Mouse (Mus musculus) spleen, adult 2 months (tissue): ENCODE results near the gene Gm12184. TPM values are rescaled to one million over a fixed set of nuclear protein-coding genes. Genes with fewer than 3 reads are reported as not detected.

Source experiments
- DNase-seq, 2 experiments: peaks; one replicate each; pipeline versions ENCODE4 v3.0.0 to v3.0.0-alpha.2; 2012 to 2021; ENCODE audit warnings: low spot score in 2 of 2, low read depth in 1 of 2
- H3K27ac ChIP-seq: fragments of 200-500 bp; 2 replicates; pipeline ENCODE4 v1.5.1; 2012; ENCODE audit warnings: low read length, inconsistent platforms; ENCODE audit not compliant: insufficient read depth
- H3K27me3 ChIP-seq: fragments of 200-500 bp; 2 replicates; pipeline ENCODE4 v1.6.1; 2012; ENCODE audit warnings: mild to moderate bottlenecking, moderate library complexity, low read length, inconsistent platforms; ENCODE audit not compliant: control insufficient read depth, insufficient read depth
- H3K36me3 ChIP-seq: fragments of 200-500 bp; 2 replicates; pipeline ENCODE4 v1.6.1; 2012; ENCODE audit warnings: mild to moderate bottlenecking, low read length, inconsistent platforms; ENCODE audit not compliant: control insufficient read depth, insufficient read depth
- H3K4me1 ChIP-seq: fragments of 200-500 bp; 2 replicates; pipeline ENCODE4 v1.6.1; 2011; ENCODE audit warnings: inconsistent platforms; ENCODE audit not compliant: control insufficient read depth, insufficient read depth, insufficient read length
- H3K4me3 ChIP-seq: fragments of 200-500 bp; 2 replicates; pipeline ENCODE4 v1.5.1; 2011; ENCODE audit warnings: mild to moderate bottlenecking, inconsistent platforms; ENCODE audit not compliant: insufficient read depth, insufficient read length; ENCODE audit errors: extremely low read depth
- CTCF ChIP-seq: fragments of 200-500 bp; IDR thresholded peaks from 2 replicates; pipeline ENCODE4 v1.5.1; 2011; ENCODE audit warnings: mild to moderate bottlenecking, inconsistent platforms; ENCODE audit not compliant: insufficient read depth, insufficient read length, insufficient replicate concordance; ENCODE audit errors: extremely low read depth
- POLR2A ChIP-seq: fragments of 200-500 bp; IDR thresholded peaks from 2 replicates; pipeline ENCODE4 v1.6.1; 2011; ENCODE audit warnings: low read depth, low read length, inconsistent platforms
- WGBS: fragments of 180-500 bp; shearing (Covaris S2); methylation state at CpG from one replicate; pipeline ENCODE4 v1.1.7; 2018; 5-methylcytosine and 5-hydroxymethylcytosine counted together
- polyA plus RNA-seq: library from polyadenylated mRNA; depleted of rRNA; stranded (reverse); fragments of >200 nt; gene quantifications from 2 replicates; pipeline ENCODE4 v1.2.3, GENCODE M21; 2012

Gm12184 gene
- polyA plus RNA-seq, 1 experiment: 3.9 TPM

DNA sequence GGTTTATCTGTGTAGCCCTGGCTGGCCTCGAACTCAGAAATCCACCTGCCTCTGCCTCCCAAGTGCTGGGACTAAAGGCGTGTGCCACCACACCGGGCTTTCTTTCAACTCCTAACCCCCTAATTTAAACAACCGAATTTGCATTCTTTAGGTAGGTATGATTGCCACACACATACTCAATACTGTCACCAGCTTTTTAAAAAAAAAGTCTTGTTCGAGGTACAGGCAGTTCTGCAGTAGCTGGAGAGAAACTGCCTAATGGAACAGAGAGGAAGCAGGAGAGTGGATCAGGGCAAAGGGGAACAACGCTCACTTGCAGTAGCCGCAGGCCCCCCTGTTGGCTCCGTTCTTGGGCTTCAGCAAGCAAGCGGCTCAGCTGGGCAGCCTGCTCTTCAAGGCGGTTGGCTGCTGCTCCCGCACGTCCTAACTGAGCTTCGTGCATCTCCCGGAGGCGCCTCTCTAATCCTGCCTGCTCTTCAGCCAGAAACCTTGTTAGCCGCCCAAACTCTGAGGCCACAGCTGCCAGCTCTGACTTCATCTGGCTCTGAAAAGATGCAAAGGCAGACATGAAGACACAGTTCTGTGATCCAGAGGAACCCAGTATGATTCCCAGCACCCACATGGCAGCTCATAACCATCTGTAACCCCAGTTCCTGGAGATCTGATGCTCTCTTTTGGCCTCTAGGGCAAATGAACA, 17.6 kb downstream of the Gm12184 start:
- peaks cover 58% of the 10 kb centered on the region for H3K36me3 ChIP-seq
- H3K27me3 ChIP-seq: no peaks in the 10 kb centered on the region
- WGBS: 84% methylated on average over 16 of the region's 16 CpGs

DNA sequence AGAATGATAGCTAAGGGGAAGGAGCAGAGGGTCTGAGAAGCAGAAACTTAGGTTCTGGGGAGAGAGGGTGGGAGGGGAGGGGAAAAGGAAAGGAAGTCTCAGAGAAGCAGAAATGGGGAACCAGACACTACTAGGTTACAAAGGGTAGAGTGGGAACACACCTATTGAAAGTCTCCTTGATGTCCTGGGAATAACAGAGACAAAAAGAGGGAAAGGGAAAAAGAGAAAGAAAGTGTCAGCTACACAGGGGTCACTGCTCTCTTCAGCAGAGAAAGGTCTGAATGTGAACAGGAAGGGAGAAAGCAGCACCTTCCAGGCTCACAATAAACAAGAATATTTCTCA, 18.2 kb downstream of the Gm12184 start:
- Histone ChIP-seq H3K27me3 (no peaks in the 10 kb centered on the region), H3K36me3 (peaks cover 62% of the 10 kb centered on the region), H3K4me1 (no peaks in the 10 kb centered on the region), H3K4me3 (no peak overlapping the region), H3K27ac (no peak overlapping the region)
- no peak for DNase-seq
- TF ChIP-seq CTCF: no peak
- no peak for TF ChIP-seq POLR2A

More for the DNA sequence above, 17.6 kb downstream of the Gm12184 start:
- 0 out of 2 replicates have a peak overlapping the region, but pooled peaks have one; percentile 9 for H3K27ac ChIP-seq
- H3K4me3 ChIP-seq: no peak overlapping the region
- H3K4me1 ChIP-seq: no peaks in the 10 kb centered on the region
- no peak for DNase-seq
- TF ChIP-seq CTCF (no peak), POLR2A (no peak)

DNA sequence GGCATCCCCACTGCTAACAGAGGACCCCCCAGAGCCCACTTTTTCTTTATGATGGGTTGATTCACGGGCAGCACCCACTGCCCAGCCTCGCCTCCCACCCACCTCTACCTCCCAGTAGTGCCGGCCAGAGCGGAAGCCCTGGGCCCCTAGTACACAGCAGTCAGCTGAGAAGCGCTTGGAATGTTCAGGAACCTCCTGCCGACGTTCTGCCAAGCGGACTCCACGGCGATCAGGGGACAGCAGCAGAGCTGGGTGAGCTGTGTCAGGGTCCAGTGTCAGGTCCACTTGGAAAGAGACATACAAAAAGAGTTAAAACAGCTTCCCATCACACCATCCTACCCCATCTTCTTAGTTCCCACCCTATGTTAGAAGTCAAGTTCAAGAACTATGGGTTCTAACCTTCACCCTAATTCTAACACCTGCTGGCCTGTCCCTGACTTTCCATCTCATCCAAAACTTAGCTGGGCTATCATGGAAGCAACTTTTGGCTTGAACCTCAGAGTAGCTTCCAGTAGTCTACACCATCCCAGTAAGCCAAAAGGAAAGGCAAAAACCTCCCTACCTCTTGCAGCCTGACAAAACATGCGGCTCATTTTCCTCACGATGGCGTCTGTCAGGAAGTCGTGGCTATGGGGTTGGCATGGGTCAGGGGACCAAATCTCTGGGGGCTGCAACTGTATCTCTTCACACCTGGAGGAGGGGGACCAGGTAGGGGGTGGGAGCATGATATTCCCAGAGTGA, 18.7 kb downstream of the Gm12184 start:
- DNase-seq: no peak
- Histone ChIP-seq H3K4me1 (no peaks in the 10 kb centered on the region), H3K36me3 (peaks cover 63% of the 10 kb centered on the region), H3K4me3 (no peak overlapping the region), H3K27ac (no peak overlapping the region), H3K27me3 (no peaks in the 10 kb centered on the region)
- TF ChIP-seq CTCF (no peak), POLR2A (no peak)
- WGBS: 71% methylated on average over 14 of the region's 14 CpGs

GRCm38 (mm10) chr11:48806856-48807562, 19.4 kb downstream of the Gm12184 start:
- H3K4me3 ChIP-seq: no peak overlapping the region
- WGBS: 86% methylated on average over 21 of the region's 21 CpGs
- H3K27ac ChIP-seq: no peak overlapping the region
- TF ChIP-seq CTCF (no peak), POLR2A (no peak)
- H3K36me3 ChIP-seq: peaks cover 67% of the 10 kb centered on the region
- no peaks in the 10 kb centered on the region for H3K4me1 ChIP-seq
- H3K27me3 ChIP-seq: no peaks in the 10 kb centered on the region
- no peak for DNase-seq

- no peak overlapping the region for H3K4me3 ChIP-seq
- no peaks in the 10 kb centered on the region for H3K27me3 ChIP-seq
- no peak overlapping the region for H3K27ac ChIP-seq
- 87% methylated on average over 2 of the region's 2 CpGs for WGBS
- DNase-seq: no peak
- H3K4me1 ChIP-seq: peaks cover 3% of the 10 kb centered on the region
- TF ChIP-seq POLR2A (no peak), CTCF (no peak)
- peaks cover 57% of the 10 kb centered on the region for H3K36me3 ChIP-seq
Measured at GRCm38 (mm10) chr11:48804922-48805321, 21.5 kb downstream of the Gm12184 start.

DNA sequence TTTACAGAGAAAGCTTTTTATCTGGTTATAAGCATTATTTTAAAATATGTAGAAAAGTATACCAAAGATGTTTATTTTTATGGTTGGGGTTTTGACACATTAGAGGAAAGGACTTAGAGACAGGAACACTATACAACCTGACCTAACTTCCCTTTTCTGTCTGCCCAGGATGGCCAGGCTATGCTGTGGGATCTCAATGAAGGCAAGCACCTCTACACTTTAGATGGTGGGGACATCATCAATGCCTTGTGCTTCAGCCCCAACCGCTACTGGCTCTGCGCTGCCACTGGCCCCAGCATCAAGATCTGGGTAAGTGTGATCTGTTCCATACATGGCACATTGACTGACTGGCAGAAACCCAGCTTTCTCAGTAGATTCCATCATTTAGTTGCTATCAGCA, 22.5 kb downstream of the Gm12184 start:
- no peak for DNase-seq
- Histone ChIP-seq H3K4me3 (no peak overlapping the region), H3K27me3 (no peaks in the 10 kb centered on the region), H3K27ac (no peak overlapping the region), H3K4me1 (peaks cover 3% of the 10 kb centered on the region), H3K36me3 (peaks cover 56% of the 10 kb centered on the region)
- WGBS: 98% methylated on average over 2 of the region's 2 CpGs
- TF ChIP-seq POLR2A: no peak
- no peak for TF ChIP-seq CTCF
